Mouse (Mus musculus): ENCODE results near the gene Dock9.

Gene Dock9

GRCm38 (mm10) chr14:121497800-121498199, 299.8 kb downstream of the Dock9 start:
- no peak for DNase-seq

DNA sequence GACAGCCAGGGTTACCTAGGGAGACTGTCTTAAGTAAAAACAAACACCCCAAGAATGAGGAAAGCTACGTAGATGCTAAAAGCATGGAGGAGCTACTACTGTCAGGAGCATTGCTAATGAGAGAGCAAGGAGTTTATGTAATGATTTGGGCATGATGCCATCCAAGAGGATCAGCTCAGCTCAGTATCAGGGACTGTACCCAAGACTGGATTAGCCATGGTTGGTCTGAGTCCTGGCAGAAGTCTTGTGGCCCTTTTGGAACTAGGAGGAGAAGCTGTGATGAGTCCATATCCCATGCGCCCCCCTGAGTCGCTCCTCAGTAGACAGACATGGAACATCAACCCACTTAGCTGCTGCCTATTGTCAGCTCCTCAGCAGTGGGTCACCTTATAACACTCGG, 301.9 kb downstream of the Dock9 start:
- no peak for DNase-seq

GRCm38 (mm10) chr14:121495120-121495519, 302.5 kb downstream of the Dock9 start:
- DNase-seq = peak; percentile 17 to 56

DNA sequence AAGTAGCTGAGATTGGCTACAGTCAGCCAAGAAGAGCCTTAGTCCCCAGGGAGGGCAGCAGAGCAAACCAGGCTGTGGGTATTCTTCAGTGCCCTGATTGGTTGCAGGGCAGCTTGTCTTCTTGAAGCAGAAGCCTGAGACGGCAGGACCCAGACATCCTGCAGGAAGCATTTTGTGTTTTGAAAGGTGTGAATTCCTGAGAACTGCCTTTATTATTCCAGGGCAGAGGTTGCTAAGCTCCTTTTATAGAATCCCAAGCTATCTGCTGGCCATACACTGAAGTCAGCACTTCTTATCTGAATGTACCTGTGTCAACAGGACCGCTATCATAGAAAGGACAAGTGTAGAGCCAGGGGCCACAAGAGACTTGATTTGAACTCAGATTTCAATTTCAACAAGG, 303.4 kb downstream of the Dock9 start:
- no peak for DNase-seq

- no peak for DNase-seq
These were observed 303.9 kb downstream of the Dock9 start for GRCm38 (mm10) chr14:121493712-121494111.

- DNase-seq = no peak
These were observed 305.3 kb downstream of the Dock9 start for GRCm38 (mm10) chr14:121492328-121492727.
